Mouse (Mus musculus): ENCODE results near the gene Mbnl2. TPM values are rescaled to one million over a fixed set of nuclear protein-coding genes. Genes with fewer than 3 reads are reported as not detected.

The Mbnl2 gene
- total RNA-seq, 1 experiment, result 33.4 TPM

DNA sequence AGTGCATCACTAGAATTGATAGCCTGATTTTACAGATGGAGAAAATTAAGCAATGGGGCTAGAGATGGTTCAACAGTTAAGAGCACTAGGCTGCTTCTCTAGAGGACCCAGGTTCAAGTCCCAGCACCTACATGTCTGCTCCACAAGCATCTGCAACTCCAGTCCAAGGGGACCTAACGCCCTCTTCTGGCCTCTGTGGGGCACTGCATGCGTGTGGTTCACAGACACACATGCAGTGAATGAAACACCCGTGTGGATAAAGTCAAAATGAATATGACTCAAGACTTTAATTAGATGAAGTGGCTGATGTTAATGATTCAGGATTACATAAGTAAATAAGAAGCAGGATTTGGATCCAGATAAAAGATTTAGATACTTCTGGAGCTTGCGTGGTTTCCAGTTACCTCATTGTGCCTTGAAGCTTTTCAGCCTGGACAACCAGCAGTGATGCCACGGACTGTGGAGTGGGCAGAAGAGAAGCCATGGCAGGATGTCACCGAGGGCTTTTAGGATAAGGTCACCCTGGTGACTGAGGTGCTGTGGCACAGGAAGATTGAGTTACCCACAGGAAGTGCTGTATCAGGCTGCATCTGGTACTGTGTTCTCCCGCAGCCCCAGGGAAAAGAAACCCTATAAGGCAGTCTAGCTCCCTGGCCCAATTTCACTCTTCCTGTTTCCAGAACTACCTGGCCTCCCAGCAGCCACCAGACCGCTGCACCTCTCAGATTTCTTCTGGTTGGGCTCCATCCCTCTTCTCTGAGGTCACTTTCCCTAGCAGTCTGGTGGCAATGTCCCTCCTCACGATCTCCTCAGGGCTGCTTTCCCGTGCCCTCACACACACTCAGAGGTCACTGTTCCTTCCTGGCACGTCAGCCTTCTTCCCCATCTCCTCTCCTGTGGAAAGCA, 72.2 kb downstream of the Mbnl2 start:
- Histone ChIP-seq H3K27ac (ENCODE audit: insufficient read depth, low read depth, low read length, poor library complexity, severe bottlenecking) (no peak overlapping the region), H3K4me3 (ENCODE audit: insufficient read depth in 1 of 2, low read depth in 1 of 2, low read length in 2 of 2, poor library complexity in 1 of 2, severe bottlenecking in 1 of 2) (no peak overlapping the region), H3K4me1 (ENCODE audit: control insufficient read depth in 2 of 2, insufficient read depth in 2 of 2, low read length in 2 of 2, poor library complexity in 1 of 2) (no peaks in the 10 kb centered on the region), H3K9ac (ENCODE audit: insufficient read depth, low read depth, low read length, poor library complexity, severe bottlenecking) (no peak overlapping the region), H3K9me3 (ENCODE audit: control insufficient read depth, insufficient read depth, low read depth, low read length) (no peaks in the 10 kb centered on the region), H3K36me3 (ENCODE audit: control insufficient read depth, insufficient read depth, low read length, poor library complexity, severe bottlenecking) (0 out of 2 replicates have a peak, but pooled peaks cover 2% of the 10 kb centered on the region)
- in situ Hi-C loops (cut with MboI; ENCODE audit: low sequenced_read_pairs in 2 of 2, unreplicated experiment in 2 of 2), result no loop called here
- DNase-seq (ENCODE audit: low read depth, low spot score), result no peak
- TF ChIP-seq ZC3H11A (IDR thresholded peaks at IDR 0.05; ENCODE audit: borderline replicate concordance, low read depth, low read length) (no peak), ZNF384 (IDR thresholded peaks at IDR 0.05; ENCODE audit: low read depth, low read length) (no peak), CHD2 (IDR thresholded peaks at IDR 0.05; ENCODE audit: low read depth, low read length) (no peak), HCFC1 (IDR thresholded peaks at IDR 0.05; ENCODE audit: borderline replicate concordance, insufficient read depth, low read length) (no peak), MAFK (IDR thresholded peaks at IDR 0.05; ENCODE audit: insufficient read depth, low read depth, low read length) (no peak)

DNA sequence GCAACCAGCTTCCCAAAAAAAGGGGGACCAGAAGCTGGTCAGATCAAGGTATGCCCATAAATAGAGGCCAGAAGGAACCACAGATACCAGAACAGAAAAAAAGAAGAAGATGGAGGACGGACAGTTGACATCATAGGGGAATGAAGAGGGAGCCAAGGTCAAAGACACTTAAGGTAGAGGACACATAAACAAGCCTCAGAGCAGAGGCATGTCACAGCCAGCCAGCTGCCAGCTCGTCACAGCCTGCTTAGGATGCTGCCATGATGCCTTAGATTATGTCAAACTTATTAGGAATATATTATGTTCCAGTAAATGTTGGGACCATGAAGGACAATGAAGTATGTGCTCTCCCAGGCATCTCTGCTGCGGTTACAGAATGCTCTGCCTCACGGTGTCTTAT, 73.9 kb downstream of the Mbnl2 start:
- no peak for DNase-seq (ENCODE audit: low read depth, low spot score)
- H3K27ac ChIP-seq (ENCODE audit: insufficient read depth, low read depth, low read length, poor library complexity, severe bottlenecking), result no peak overlapping the region
- H3K36me3 ChIP-seq (ENCODE audit: control insufficient read depth, insufficient read depth, low read length, poor library complexity, severe bottlenecking), result no peaks in the 10 kb centered on the region
- in situ Hi-C loops (cut with MboI; ENCODE audit: low sequenced_read_pairs in 2 of 2, unreplicated experiment in 2 of 2), result no loop called here
- no peaks in the 10 kb centered on the region for H3K4me1 ChIP-seq (ENCODE audit: control insufficient read depth in 2 of 2, insufficient read depth in 2 of 2, low read length in 2 of 2, poor library complexity in 1 of 2)
- H3K4me3 ChIP-seq (ENCODE audit: insufficient read depth in 1 of 2, low read depth in 1 of 2, low read length in 2 of 2, poor library complexity in 1 of 2, severe bottlenecking in 1 of 2), result no peak overlapping the region
- no peak overlapping the region for H3K9ac ChIP-seq (ENCODE audit: insufficient read depth, low read depth, low read length, poor library complexity, severe bottlenecking)
- TF ChIP-seq ZNF384 (IDR thresholded peaks at IDR 0.05; ENCODE audit: low read depth, low read length), result no peak
- TF ChIP-seq CHD2 (IDR thresholded peaks at IDR 0.05; ENCODE audit: low read depth, low read length), result no peak
- H3K9me3 ChIP-seq (ENCODE audit: control insufficient read depth, insufficient read depth, low read depth, low read length), result no peaks in the 10 kb centered on the region

DNA sequence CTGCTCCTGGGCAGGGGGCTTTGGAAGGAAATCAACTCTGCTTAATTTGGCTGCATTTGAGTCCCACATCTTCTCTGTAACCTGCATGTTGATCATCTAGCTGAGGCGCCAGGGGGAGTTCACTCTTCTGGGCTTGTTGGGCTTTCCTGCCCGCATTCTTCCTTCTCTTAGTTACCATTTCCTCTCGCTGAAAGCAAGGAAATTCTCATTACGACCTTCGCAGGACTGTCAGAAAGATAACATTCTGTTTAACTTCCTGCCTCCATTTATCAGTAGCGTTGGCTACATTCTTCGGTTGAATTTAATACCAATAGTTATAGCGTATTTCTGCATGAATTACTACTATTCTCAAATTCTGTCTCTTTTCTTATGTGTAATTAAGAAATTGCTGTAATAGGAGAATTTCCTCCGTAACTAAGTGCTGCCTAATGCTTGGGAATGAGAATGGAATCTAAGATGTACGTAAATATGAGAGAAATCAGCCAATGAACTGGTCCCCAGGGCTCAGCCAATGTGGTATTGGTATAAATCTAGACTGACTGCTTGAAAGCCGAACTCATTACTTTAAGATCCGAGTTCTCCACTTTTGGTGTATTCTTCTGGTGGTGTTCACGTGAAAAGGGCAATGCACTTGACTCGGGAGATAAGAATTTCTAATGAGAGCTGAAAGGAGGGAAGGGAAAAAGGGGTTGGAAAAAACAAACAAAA, 76.8 kb downstream of the Mbnl2 start:
- Histone ChIP-seq H3K9ac (ENCODE audit: insufficient read depth, low read depth, low read length, poor library complexity, severe bottlenecking) (no peak overlapping the region), H3K4me1 (ENCODE audit: control insufficient read depth in 2 of 2, insufficient read depth in 2 of 2, low read length in 2 of 2, poor library complexity in 1 of 2) (peaks cover 6 to 9% of the 10 kb centered on the region in 2 experiments; a peak in 3 of 4 replicates), H3K27ac (ENCODE audit: insufficient read depth, low read depth, low read length, poor library complexity, severe bottlenecking) (no peak overlapping the region), H3K9me3 (ENCODE audit: control insufficient read depth, insufficient read depth, low read depth, low read length) (no peaks in the 10 kb centered on the region), H3K36me3 (ENCODE audit: control insufficient read depth, insufficient read depth, low read length, poor library complexity, severe bottlenecking) (no peaks in the 10 kb centered on the region), H3K4me3 (ENCODE audit: insufficient read depth in 1 of 2, low read depth in 1 of 2, low read length in 2 of 2, poor library complexity in 1 of 2, severe bottlenecking in 1 of 2) (no peak overlapping the region)
- in situ Hi-C loops (cut with MboI; ENCODE audit: low sequenced_read_pairs in 2 of 2, unreplicated experiment in 2 of 2), result no loop called here
- TF ChIP-seq MAFK (IDR thresholded peaks at IDR 0.05; ENCODE audit: insufficient read depth, low read depth, low read length) (no peak), CHD2 (IDR thresholded peaks at IDR 0.05; ENCODE audit: low read depth, low read length) (no peak), HCFC1 (IDR thresholded peaks at IDR 0.05; ENCODE audit: borderline replicate concordance, insufficient read depth, low read length) (no peak), ZNF384 (IDR thresholded peaks at IDR 0.05; ENCODE audit: low read depth, low read length) (no peak), ZC3H11A (IDR thresholded peaks at IDR 0.05; ENCODE audit: borderline replicate concordance, low read depth, low read length) (no peak)
- DNase-seq (ENCODE audit: low read depth, low spot score), result no peak

DNA sequence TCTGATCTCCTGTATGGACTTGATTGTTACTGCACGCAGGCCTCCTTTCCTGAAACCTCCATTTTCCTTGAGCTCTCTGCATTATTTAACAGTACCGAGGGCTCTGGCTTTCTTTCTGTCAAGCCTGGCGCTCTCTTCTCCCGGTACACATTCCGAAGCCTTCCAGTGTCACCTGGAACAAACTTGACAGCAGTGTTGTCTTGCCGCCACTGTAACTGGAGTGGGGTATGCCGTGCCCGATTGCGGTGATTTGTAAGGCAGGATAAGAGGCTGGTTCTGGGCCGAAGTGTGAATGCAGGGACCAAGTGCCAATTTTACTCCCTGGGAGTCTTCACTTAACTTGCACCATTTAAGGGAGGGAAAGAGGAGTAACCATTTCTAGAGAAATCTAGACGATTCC, 77.7 kb downstream of the Mbnl2 start:
- Histone ChIP-seq H3K9ac (ENCODE audit: insufficient read depth, low read depth, low read length, poor library complexity, severe bottlenecking) (no peak overlapping the region; the same call in 1 of the 2 replicates), H3K9me3 (ENCODE audit: control insufficient read depth, insufficient read depth, low read depth, low read length) (no peaks in the 10 kb centered on the region), H3K4me3 (ENCODE audit: insufficient read depth in 1 of 2, low read depth in 1 of 2, low read length in 2 of 2, poor library complexity in 1 of 2, severe bottlenecking in 1 of 2) (no peak overlapping the region), H3K27ac (ENCODE audit: insufficient read depth, low read depth, low read length, poor library complexity, severe bottlenecking) (no peak overlapping the region), H3K36me3 (ENCODE audit: control insufficient read depth, insufficient read depth, low read length, poor library complexity, severe bottlenecking) (no peaks in the 10 kb centered on the region), H3K4me1 (ENCODE audit: control insufficient read depth in 2 of 2, insufficient read depth in 2 of 2, low read length in 2 of 2, poor library complexity in 1 of 2) (peaks cover 8 to 9% of the 10 kb centered on the region in 2 experiments; a peak in 3 of 4 replicates)
- in situ Hi-C loops (cut with MboI; ENCODE audit: low sequenced_read_pairs in 2 of 2, unreplicated experiment in 2 of 2), result no loop called here
- TF ChIP-seq ZC3H11A (IDR thresholded peaks at IDR 0.05; ENCODE audit: borderline replicate concordance, low read depth, low read length) (no peak), ZNF384 (IDR thresholded peaks at IDR 0.05; ENCODE audit: low read depth, low read length) (no peak), CHD2 (IDR thresholded peaks at IDR 0.05; ENCODE audit: low read depth, low read length) (no peak), MAFK (IDR thresholded peaks at IDR 0.05; ENCODE audit: insufficient read depth, low read depth, low read length) (no peak), HCFC1 (IDR thresholded peaks at IDR 0.05; ENCODE audit: borderline replicate concordance, insufficient read depth, low read length) (no peak)
- DNase-seq (ENCODE audit: low read depth, low spot score), result no peak
